Mouse (Mus musculus) stomach, postnatal 0 days (tissue): ENCODE measurements around the gene Kidins220.

Source experiments
- CTCF ChIP-seq: IDR thresholded peaks from 2 replicates; pipeline ENCODE4 v1.5.1; 2016; ENCODE audit warnings: antibody characterized with exemption, low read depth, mild to moderate bottlenecking, moderate library complexity
- EP300 ChIP-seq: optimal IDR thresholded peaks from 2 replicates; pipeline ENCODE3; 2016; ENCODE audit warnings: antibody characterized with exemption

DNA sequence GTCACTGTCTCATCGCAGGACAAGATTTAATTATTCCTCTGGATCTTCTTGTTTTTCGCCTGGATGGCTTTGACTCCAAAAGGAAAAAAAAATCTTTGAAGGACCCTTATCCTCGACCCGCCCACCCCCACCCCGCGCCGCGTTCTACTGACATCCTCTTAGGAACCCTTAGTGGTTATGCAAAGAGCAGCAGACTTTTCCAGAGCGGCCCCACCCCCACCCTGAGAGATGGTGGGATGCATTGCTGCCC lies 124.5 kb downstream of the Kidins220 start:
- TF ChIP-seq CTCF (no peak), EP300 (peak; percentile 27)
